Mouse (Mus musculus): ENCODE results near the gene Gas2l2.

Gas2l2 gene

GRCm38 (mm10) chr11:83394802-83395439 is 34.3 kb downstream of the Gas2l2 start:
- DNase-seq (ENCODE audit: low spot score in 2 of 2): no peak

GRCm38 (mm10) chr11:83393062-83393461 is 36.2 kb downstream of the Gas2l2 start:
- no peak for DNase-seq (ENCODE audit: low spot score in 2 of 2)

- no peak for DNase-seq (ENCODE audit: low spot score in 2 of 2)
Measured at GRCm38 (mm10) chr11:83383532-83383887, 45.7 kb downstream of the Gas2l2 start.

GRCm38 (mm10) chr11:83382876-83383531 is 46.3 kb downstream of the Gas2l2 start:
- DNase-seq (ENCODE audit: low spot score in 2 of 2): no peak

- DNase-seq (ENCODE audit: low spot score in 2 of 2): no peak
Measured at GRCm38 (mm10) chr11:83379745-83380341, 49.4 kb downstream of the Gas2l2 start.
